Mouse (Mus musculus) natural killer cell, adult 2 months (primary cell): Measurements from ENCODE around the gene Gm20517.

Source experiments
- DNase-seq, 2 experiments: peaks; one replicate each; pipeline ENCODE4 v3.0.0; 2022; ENCODE audit warnings: low spot score in 2 of 2

The Gm20517 gene

DNA sequence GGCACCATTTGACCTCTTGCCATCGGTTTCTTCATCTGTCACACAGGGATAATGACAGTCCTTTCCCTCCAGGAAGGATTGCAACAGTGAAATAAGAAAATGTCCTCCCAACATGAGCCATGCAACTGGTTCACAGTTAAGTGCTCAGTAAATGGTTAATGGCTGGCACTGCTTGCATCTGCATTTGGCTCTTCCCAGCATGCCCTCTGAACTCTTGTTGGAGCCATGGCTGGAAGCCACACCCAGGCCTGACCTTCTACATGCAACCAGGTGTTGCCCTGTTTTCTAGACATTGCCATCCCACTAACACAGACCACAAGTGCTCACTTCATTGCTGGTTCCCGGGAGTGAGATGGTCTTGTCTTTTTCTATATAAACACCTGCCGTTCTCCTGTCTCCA lies 96.6 kb downstream of the Gm20517 start:
- DNase-seq, result no peak

DNA sequence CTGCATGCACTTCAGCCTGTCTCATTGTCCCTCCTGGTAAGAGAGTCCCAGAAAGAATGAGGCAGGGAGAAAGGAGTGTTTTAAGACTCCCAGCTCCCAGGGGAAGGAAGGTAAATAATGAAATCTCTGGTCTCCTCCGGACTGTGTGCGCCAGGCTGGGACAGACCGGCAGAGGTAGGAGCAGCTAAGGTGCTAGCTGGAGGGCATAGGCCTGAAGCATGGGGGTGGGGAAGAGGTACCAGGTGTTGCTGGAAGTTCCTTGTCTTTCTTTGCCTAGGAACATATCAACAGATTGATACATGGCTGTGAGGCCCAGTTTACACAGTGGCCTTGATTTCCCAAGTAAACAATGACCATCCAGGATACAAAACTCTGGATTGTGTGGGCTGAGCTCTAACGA lies 97.6 kb downstream of the Gm20517 start:
- DNase-seq, result no peak

GRCm38 (mm10) chr17:47710036-47710435 lies 98.6 kb downstream of the Gm20517 start:
- DNase-seq, result no peak

DNA sequence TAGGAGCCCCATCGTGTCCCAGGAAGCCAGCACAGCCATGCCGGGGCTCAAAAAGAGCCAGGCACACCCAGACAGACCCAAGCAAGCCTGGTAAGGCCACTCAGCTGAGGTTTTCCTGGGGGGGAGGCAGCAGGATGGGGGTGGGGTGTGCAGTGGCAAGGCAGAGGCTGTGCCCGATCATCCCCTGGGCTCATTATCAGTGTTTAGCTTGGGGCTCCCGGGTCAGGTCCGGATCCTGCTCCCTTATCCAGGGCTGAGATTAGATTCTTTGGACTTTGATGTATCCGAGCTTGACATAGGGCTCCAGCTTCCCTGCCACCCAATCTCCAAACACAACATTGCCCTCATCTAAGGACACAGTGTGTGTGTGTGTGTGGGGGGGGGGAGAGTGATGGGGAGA lies 100.5 kb downstream of the Gm20517 start:
- DNase-seq, result no peak

- no peak for DNase-seq
Measured at GRCm38 (mm10) chr17:47712889-47713571, 101.6 kb downstream of the Gm20517 start.

GRCm38 (mm10) chr17:47715037-47715436 lies 103.6 kb downstream of the Gm20517 start:
- no peak for DNase-seq

DNA sequence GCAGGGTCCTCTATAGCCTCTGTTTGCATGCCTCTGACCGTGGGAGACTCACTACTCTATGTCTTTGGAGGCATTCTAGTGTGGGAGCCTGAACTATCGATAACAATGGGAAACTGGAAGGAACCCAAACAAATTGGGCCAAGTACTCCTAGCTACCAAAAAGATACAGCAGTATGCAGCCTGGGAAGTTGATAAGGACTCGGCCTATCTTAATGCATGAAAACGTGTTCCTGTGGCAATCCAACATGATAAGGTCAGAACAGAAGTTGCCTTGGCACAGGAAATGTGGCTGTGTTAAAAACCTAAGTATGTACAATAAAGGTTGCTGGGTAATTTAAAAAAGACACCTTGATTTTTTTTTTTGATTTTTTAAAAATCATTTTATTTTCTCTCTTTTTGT lies 109.8 kb downstream of the Gm20517 start:
- DNase-seq, result no peak

GRCm38 (mm10) chr17:47726566-47726965 lies 115.2 kb downstream of the Gm20517 start, which contains the start of gene Pgc:
TSS of gene Pgc (plus strand) at chr17:47726842.
- DNase-seq, result no peak

GRCm38 (mm10) chr17:47730633-47731575 lies 119.5 kb downstream of the Gm20517 start:
- DNase-seq, result no peak
